Mouse (Mus musculus): ENCODE data around the gene Arl16. TPM values are rescaled to one million over a fixed set of nuclear protein-coding genes. Genes with fewer than 3 reads are reported as not detected.
A peak's percentile ranks its signal among the peaks of the same experiment; 100 is the strongest.

Arl16 gene
- polyA plus RNA-seq, 1 experiment, result not detected

DNA sequence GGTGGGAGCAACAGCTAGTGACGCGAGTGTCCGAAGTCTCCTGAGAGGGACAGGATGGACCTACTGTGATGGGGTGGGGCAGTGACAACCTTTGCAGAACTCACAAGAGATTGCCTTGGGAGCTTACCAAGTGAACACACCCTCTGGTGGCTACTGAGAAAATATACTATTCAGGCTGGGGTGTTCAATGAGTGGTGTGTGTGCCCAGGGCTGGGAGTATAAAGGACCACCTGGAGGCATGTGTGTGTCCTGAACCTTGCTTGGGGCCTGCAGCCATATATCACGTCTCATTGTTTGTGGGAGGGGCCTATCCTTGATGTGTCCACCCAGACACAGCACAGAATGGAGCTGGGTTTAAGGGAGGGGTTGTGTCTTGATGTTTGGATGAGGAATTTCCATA is 21.1 kb upstream of the Arl16 start:
- Histone ChIP-seq H3K4me3 (ENCODE audit: insufficient read depth, low read depth, low read length) (no peak overlapping the region), H3K4me1 (ENCODE audit: control insufficient read depth, insufficient read depth, low read length) (peaks cover 29% of the 10 kb centered on the region), H3K27ac (ENCODE audit: insufficient read depth, low read depth, low read length) (no peak overlapping the region)
- TF ChIP-seq CTCF (IDR thresholded peaks at IDR 0.05; ENCODE audit: insufficient read depth, low read depth, low read length), result no peak
- no peak for TF ChIP-seq POLR2A (IDR thresholded peaks at IDR 0.05; ENCODE audit: insufficient read depth, low read depth, low read length)
- 81% methylated on average over 4 of the region's 4 CpGs for WGBS

GRCm38 (mm10) chr11:120485251-120485650 is 17.8 kb upstream of the Arl16 start:
- TF ChIP-seq POLR2A (IDR thresholded peaks at IDR 0.05; ENCODE audit: insufficient read depth, low read depth, low read length), result no peak
- TF ChIP-seq CTCF (IDR thresholded peaks at IDR 0.05; ENCODE audit: insufficient read depth, low read depth, low read length), result no peak
- 6% methylated on average over 10 of the region's 10 CpGs for WGBS
- no peak overlapping the region; the same call in 1 of the 2 replicates for H3K27ac ChIP-seq (ENCODE audit: insufficient read depth, low read depth, low read length)

GRCm38 (mm10) chr11:120484265-120484981 is 17.0 kb upstream of the Arl16 start, which contains the start of gene Mrpl12:
TSS of gene Mrpl12 (plus strand) at chr11:120484613.
- H3K4me3 ChIP-seq (ENCODE audit: insufficient read depth, low read depth, low read length), result peak within 1 kb of the TSS; percentile 64
- H3K27ac ChIP-seq (ENCODE audit: insufficient read depth, low read depth, low read length), result peak within 1 kb of the TSS; percentile 24
- WGBS, result under 1% methylated on average over 60 of the region's 60 CpGs
- H3K4me1 ChIP-seq (ENCODE audit: control insufficient read depth, insufficient read depth, low read length), result peaks cover 13% of the 10 kb centered on the region
- peak; percentile 83; the same call in 1 of the 2 replicates for TF ChIP-seq POLR2A (IDR thresholded peaks at IDR 0.05; ENCODE audit: insufficient read depth, low read depth, low read length)
- no peak for TF ChIP-seq CTCF (IDR thresholded peaks at IDR 0.05; ENCODE audit: insufficient read depth, low read depth, low read length)

More at GRCm38 (mm10) chr11:120485251-120485650, 17.8 kb upstream of the Arl16 start:
- peaks cover 15% of the 10 kb centered on the region for H3K4me1 ChIP-seq (ENCODE audit: control insufficient read depth, insufficient read depth, low read length)
- H3K4me3 ChIP-seq (ENCODE audit: insufficient read depth, low read depth, low read length), result peak overlapping the region; percentile 64

GRCm38 (mm10) chr11:120483448-120483934 is 16.1 kb upstream of the Arl16 start:
- Histone ChIP-seq H3K4me3 (ENCODE audit: insufficient read depth, low read depth, low read length) (no peak overlapping the region), H3K27ac (ENCODE audit: insufficient read depth, low read depth, low read length) (no peak overlapping the region), H3K4me1 (ENCODE audit: control insufficient read depth, insufficient read depth, low read length) (peaks cover 12% of the 10 kb centered on the region)
- 83% methylated on average over 7 of the region's 7 CpGs for WGBS
- no peak for TF ChIP-seq CTCF (IDR thresholded peaks at IDR 0.05; ENCODE audit: insufficient read depth, low read depth, low read length)
- TF ChIP-seq POLR2A (IDR thresholded peaks at IDR 0.05; ENCODE audit: insufficient read depth, low read depth, low read length), result no peak

- 94% methylated on average over 6 of the region's 6 CpGs for WGBS
- Histone ChIP-seq H3K4me3 (ENCODE audit: insufficient read depth, low read depth, low read length) (no peak overlapping the region), H3K4me1 (ENCODE audit: control insufficient read depth, insufficient read depth, low read length) (no peaks in the 10 kb centered on the region), H3K27ac (ENCODE audit: insufficient read depth, low read depth, low read length) (no peak overlapping the region)
- TF ChIP-seq POLR2A (IDR thresholded peaks at IDR 0.05; ENCODE audit: insufficient read depth, low read depth, low read length) (no peak), CTCF (IDR thresholded peaks at IDR 0.05; ENCODE audit: insufficient read depth, low read depth, low read length) (no peak)
Observed at GRCm38 (mm10) chr11:120472052-120472451, 4.6 kb upstream of the Arl16 start.

- Histone ChIP-seq H3K4me3 (ENCODE audit: insufficient read depth, low read depth, low read length) (peak overlapping the region; percentile 77), H3K4me1 (ENCODE audit: control insufficient read depth, insufficient read depth, low read length) (peaks cover 6% of the 10 kb centered on the region; the same call in 1 of the 2 replicates), H3K27ac (ENCODE audit: insufficient read depth, low read depth, low read length) (no peak overlapping the region)
- under 1% methylated on average over 33 of the region's 33 CpGs for WGBS
- TF ChIP-seq POLR2A (IDR thresholded peaks at IDR 0.05; ENCODE audit: insufficient read depth, low read depth, low read length) (no peak), CTCF (IDR thresholded peaks at IDR 0.05; ENCODE audit: insufficient read depth, low read depth, low read length) (peak; percentile 14; the same call in 1 of the 2 replicates)
Observed at GRCm38 (mm10) chr11:120467736-120468092, 307 bp upstream of the Arl16 start.

DNA sequence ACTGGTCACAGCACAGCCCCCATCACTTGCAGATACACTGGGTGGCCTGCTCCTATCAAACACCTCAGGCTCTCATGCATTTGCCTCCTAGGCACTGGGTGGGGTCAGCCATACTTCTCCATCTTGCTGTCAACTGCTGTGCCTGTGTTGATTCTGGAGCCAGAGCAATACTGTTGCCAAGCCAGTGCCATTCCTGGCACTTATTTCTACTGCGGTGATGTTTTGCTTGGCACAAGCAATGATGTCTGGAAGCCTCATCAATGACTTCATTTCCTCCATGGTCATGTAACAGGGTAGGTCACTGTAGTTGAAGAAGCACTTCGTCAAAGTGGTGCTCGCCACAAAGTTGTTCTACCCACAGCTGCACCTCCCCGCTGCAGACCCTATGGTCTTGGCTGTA is 1.9 kb downstream of the Arl16 start:
- Histone ChIP-seq H3K27ac (ENCODE audit: insufficient read depth, low read depth, low read length) (no peak overlapping the region), H3K4me3 (ENCODE audit: insufficient read depth, low read depth, low read length) (no peak overlapping the region), H3K4me1 (ENCODE audit: control insufficient read depth, insufficient read depth, low read length) (peaks cover 6% of the 10 kb centered on the region; the same call in 1 of the 2 replicates)
- no peak for TF ChIP-seq POLR2A (IDR thresholded peaks at IDR 0.05; ENCODE audit: insufficient read depth, low read depth, low read length)
- TF ChIP-seq CTCF (IDR thresholded peaks at IDR 0.05; ENCODE audit: insufficient read depth, low read depth, low read length), result no peak
- WGBS, result 88% methylated on average over 4 of the region's 4 CpGs

DNA sequence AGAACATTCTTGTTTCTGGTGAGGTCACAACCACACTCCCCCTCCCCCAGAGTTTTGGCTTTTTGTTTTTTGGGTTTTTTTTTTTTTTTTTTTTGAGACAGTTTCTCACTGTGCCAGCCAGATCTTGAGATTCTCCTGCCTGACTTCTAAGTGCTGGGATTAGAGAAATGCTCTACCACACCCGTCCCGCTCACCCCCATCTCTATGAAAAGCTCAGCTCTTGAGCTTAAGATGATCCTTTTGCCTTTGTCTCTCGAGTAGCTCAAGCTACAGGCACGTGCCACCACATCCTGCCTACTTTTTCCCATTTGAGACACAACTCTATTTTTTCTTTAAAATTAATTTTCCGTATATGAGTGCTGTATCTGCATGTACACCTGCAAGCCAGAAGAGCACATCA is 3.0 kb downstream of the Arl16 start:
- WGBS, result 82% methylated on average over 5 of the region's 5 CpGs

DNA sequence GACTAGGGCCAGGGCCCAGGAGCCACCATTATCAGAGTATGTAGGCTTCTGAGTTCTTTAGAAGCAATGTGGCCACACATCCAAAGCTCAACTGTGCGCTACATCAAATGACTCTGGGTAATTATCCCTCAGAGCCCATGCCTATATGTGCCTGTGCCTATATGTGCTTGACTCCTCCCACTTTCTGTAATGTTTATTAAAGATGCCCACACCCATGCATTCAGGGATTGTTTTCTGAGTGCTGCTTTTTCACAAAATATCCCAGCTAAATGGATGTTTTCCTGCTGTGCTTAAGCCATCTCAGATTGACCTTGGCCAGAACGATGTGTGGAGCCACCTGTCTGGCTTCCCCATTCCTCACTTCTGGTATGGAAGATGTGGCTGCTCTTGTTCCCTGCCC is 3.9 kb downstream of the Arl16 start:
- Histone ChIP-seq H3K27ac (ENCODE audit: insufficient read depth, low read depth, low read length) (no peak overlapping the region), H3K4me3 (ENCODE audit: insufficient read depth, low read depth, low read length) (no peak overlapping the region), H3K4me1 (ENCODE audit: control insufficient read depth, insufficient read depth, low read length) (peaks cover 10% of the 10 kb centered on the region; the same call in 1 of the 2 replicates)
- TF ChIP-seq POLR2A (IDR thresholded peaks at IDR 0.05; ENCODE audit: insufficient read depth, low read depth, low read length) (no peak), CTCF (IDR thresholded peaks at IDR 0.05; ENCODE audit: insufficient read depth, low read depth, low read length) (no peak)
- WGBS, result 80% methylated on average over 2 of the region's 2 CpGs

More for the DNA sequence above, 3.0 kb downstream of the Arl16 start:
- no peak overlapping the region for H3K27ac ChIP-seq (ENCODE audit: insufficient read depth, low read depth, low read length)
- TF ChIP-seq POLR2A (IDR thresholded peaks at IDR 0.05; ENCODE audit: insufficient read depth, low read depth, low read length), result no peak
- H3K4me1 ChIP-seq (ENCODE audit: control insufficient read depth, insufficient read depth, low read length), result peaks cover 6% of the 10 kb centered on the region; the same call in 1 of the 2 replicates
- no peak overlapping the region for H3K4me3 ChIP-seq (ENCODE audit: insufficient read depth, low read depth, low read length)
